Mouse (Mus musculus) heart, embryonic 10.5 days (tissue): ENCODE measurements around the gene Ace3. TPM values are rescaled to one million over a fixed set of nuclear protein-coding genes. Genes with fewer than 3 reads are reported as not detected.

Source experiments
- DNase-seq: peaks from one replicate; pipeline ENCODE4 v3.0.0-alpha.2; 2017; ENCODE audit warnings: low spot score
- H3K27ac ChIP-seq: fragments of 300-500 bp; sonication (generic); 2 replicates; pipeline ENCODE4 v1.5.1; 2016; ENCODE audit warnings: mild to moderate bottlenecking
- H3K27me3 ChIP-seq: fragments of 300-500 bp; sonication (generic); 2 replicates; pipeline ENCODE4 v1.6.1; 2016; ENCODE audit warnings: mild to moderate bottlenecking; ENCODE audit not compliant: poor library complexity, insufficient read depth, severe bottlenecking
- H3K36me3 ChIP-seq: fragments of 300-500 bp; sonication (generic); 2 replicates; pipeline ENCODE4 v1.6.1; 2016; ENCODE audit warnings: mild to moderate bottlenecking, moderate library complexity
- H3K4me1 ChIP-seq: fragments of 300-500 bp; sonication (generic); 2 replicates; pipeline ENCODE4 v1.6.1; 2016; ENCODE audit warnings: mild to moderate bottlenecking
- H3K4me3 ChIP-seq: fragments of 300-500 bp; sonication (generic); 2 replicates; pipeline ENCODE4 v1.5.1; 2016; ENCODE audit warnings: mild to moderate bottlenecking, moderate library complexity
- H3K9me3 ChIP-seq: fragments of 300-500 bp; sonication (generic); 2 replicates; pipeline ENCODE4 v1.6.1; 2016; ENCODE audit warnings: mild to moderate bottlenecking, moderate library complexity
- WGBS: fragments of 180-500 bp; shearing (Covaris S2); methylation state at CpG from one replicate; pipeline ENCODE4 v1.1.7; 2016; 5-methylcytosine and 5-hydroxymethylcytosine counted together
- polyA plus RNA-seq: library from polyadenylated mRNA; unstranded; fragments of >200 nt; fragmentation: Nextera tagmentation; extraction: Ambion mirVana; gene quantifications from 2 replicates; pipeline ENCODE4 v1.2.1, GENCODE M21; 2016

Gene Ace3
- polyA plus RNA-seq = not detected in 2 replicates

DNA sequence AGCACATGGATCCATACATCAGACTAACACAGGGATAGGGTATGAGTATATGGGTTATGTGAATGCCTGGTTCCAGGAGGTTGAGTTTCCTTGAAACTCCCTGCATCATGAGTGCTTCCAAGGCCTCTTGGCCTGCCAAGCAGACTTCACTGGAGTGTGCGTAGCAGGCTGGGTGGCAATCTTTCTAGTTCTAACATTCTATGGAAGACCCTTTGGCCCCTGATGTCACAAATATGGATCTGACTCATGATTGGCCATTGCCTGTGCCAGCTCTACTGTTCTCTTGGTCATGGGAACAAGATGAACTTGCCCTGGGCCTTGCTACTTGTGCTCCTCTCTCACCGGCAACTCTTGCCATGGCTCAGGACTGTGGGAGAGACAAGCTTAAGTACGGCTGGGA is at the start of gene Ace3:
TSS of gene Ace3 (plus strand) at position 301 of the 400 bp plus-strand sequence.
- no peaks in the 10 kb centered on the region for H3K4me1 ChIP-seq
- H3K4me3 ChIP-seq = no peak within 1 kb of the TSS
- no peaks in the 10 kb centered on the region for H3K9me3 ChIP-seq
- no peaks in the 10 kb centered on the region for H3K27me3 ChIP-seq
- no peak within 1 kb of the TSS for H3K27ac ChIP-seq
- no peak for DNase-seq
- WGBS = 92% methylated on average over 3 of the region's 3 CpGs
- H3K36me3 ChIP-seq = no peaks in the 10 kb centered on the region

DNA sequence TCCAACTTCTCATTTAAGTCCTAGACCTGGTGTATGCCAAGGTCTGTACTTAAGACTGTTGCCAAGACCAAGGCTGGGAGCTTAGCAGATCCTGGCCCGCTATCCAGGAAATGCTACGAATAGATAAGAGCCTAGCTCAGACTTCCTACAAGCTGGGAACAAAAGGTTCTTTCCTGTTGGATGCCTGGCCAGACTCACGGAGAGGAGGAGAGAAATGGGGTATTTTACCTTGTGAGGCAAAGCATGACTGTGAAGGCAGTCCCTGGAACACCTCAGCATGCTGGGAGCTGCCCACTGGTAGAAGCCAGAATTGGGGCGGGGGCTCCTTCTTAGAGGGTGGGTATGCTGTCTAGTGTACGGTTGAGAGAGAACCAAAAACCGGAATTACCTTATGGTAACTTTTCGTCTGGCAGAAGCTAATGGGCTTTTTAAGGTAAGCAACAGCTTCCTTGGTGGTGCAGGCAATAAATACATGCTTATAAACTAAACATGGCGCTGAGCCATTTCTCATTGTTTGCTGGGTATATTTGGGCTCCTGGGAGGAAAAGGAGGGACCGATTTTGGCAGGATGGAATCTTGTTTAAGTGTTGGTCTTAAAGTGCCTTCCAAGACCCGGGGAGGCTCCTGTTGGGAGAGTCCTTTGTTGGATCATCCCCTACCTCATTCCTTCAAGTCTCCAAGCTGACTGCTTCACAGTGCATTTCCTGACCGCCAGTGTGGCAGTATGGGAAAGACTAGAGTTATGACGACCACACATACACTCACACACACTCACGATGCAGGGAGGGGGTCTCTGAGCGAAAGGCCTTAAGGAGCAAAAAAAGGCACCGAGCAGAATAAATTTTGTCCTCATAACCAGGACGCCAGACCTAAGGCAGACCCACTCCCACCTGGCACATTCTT is 49.5 kb upstream of the Ace3 start:
- peak overlapping the region; percentile 81 for H3K4me3 ChIP-seq
- H3K36me3 ChIP-seq = no peaks in the 10 kb centered on the region
- peak overlapping the region; percentile 85 for H3K27ac ChIP-seq
- 64% methylated on average over 16 of the region's 16 CpGs for WGBS
- H3K9me3 ChIP-seq = no peaks in the 10 kb centered on the region
- H3K4me1 ChIP-seq = peaks cover 30% of the 10 kb centered on the region
- H3K27me3 ChIP-seq = peaks cover 86% of the 10 kb centered on the region
- no peak for DNase-seq

GRCm38 (mm10) chr11:105946694-105947154 is 47.8 kb upstream of the Ace3 start:
- no peaks in the 10 kb centered on the region for H3K36me3 ChIP-seq
- no peak overlapping the region for H3K4me3 ChIP-seq
- DNase-seq = no peak
- H3K27me3 ChIP-seq = peaks cover 73% of the 10 kb centered on the region
- H3K4me1 ChIP-seq = peaks cover 33% of the 10 kb centered on the region
- H3K27ac ChIP-seq = no peak overlapping the region; the same call in 1 of the 2 replicates
- 39% methylated on average over 11 of the region's 11 CpGs for WGBS
- H3K9me3 ChIP-seq = no peaks in the 10 kb centered on the region

GRCm38 (mm10) chr11:105948255-105948654 is 46.2 kb upstream of the Ace3 start:
- Histone ChIP-seq H3K4me3 (no peak overlapping the region), H3K4me1 (peaks cover 30% of the 10 kb centered on the region), H3K27ac (no peak overlapping the region), H3K9me3 (no peaks in the 10 kb centered on the region), H3K36me3 (no peaks in the 10 kb centered on the region), H3K27me3 (peaks cover 73% of the 10 kb centered on the region)
- 65% methylated on average over 2 of the region's 2 CpGs for WGBS
- DNase-seq = no peak

DNA sequence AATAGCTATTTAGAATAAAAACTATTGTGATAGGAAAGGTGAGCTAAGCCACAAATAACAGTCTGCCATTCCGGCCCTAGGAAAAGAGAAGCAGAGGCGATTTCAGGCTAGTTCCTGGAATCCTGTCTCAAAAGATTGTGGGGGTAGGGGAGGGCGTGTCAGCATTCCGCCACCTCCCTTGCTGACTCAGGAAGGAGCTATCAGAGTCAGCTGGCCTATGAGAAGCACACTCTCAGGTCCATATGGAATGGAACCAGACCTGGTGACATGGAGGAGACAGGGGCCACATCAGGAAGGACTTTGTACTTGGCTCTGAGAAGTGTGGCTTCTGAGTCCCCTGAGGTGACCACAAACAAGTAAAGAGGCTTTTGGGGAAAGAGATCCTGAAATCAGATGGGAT is 44.0 kb upstream of the Ace3 start:
- H3K27me3 ChIP-seq = peaks cover 56% of the 10 kb centered on the region
- 45% methylated on average over 4 of the region's 4 CpGs for WGBS
- no peak for DNase-seq
- no peaks in the 10 kb centered on the region for H3K9me3 ChIP-seq
- H3K4me3 ChIP-seq = no peak overlapping the region
- no peak overlapping the region for H3K27ac ChIP-seq
- no peaks in the 10 kb centered on the region for H3K36me3 ChIP-seq
- H3K4me1 ChIP-seq = 0 out of 2 replicates have a peak, but pooled peaks cover 10% of the 10 kb centered on the region

GRCm38 (mm10) chr11:105951601-105952044 is 42.9 kb upstream of the Ace3 start:
- peaks cover 46% of the 10 kb centered on the region for H3K27me3 ChIP-seq
- no peaks in the 10 kb centered on the region for H3K9me3 ChIP-seq
- H3K27ac ChIP-seq = no peak overlapping the region
- no peaks in the 10 kb centered on the region for H3K36me3 ChIP-seq
- DNase-seq = no peak
- 0 out of 2 replicates have a peak, but pooled peaks cover 10% of the 10 kb centered on the region for H3K4me1 ChIP-seq
- whole genome bisulfite sequencing = 60% methylated on average over 3 of the region's 3 CpGs
- H3K4me3 ChIP-seq = no peak overlapping the region

GRCm38 (mm10) chr11:105952111-105952510 is 42.4 kb upstream of the Ace3 start:
- no peak for DNase-seq
- Histone ChIP-seq H3K36me3 (no peaks in the 10 kb centered on the region), H3K4me3 (no peak overlapping the region), H3K9me3 (no peaks in the 10 kb centered on the region), H3K4me1 (0 out of 2 replicates have a peak, but pooled peaks cover 11% of the 10 kb centered on the region), H3K27me3 (peaks cover 42% of the 10 kb centered on the region; the same call in 1 of the 2 replicates), H3K27ac (no peak overlapping the region)
- WGBS = 81% methylated on average over 9 of the region's 9 CpGs

GRCm38 (mm10) chr11:105952911-105953386 is 41.5 kb upstream of the Ace3 start, which contains the start of gene Cyb561:
TSS of gene Cyb561 (minus strand) at chr11:105953336.
- Histone ChIP-seq H3K9me3 (no peaks in the 10 kb centered on the region), H3K27ac (no peak within 1 kb of the TSS), H3K4me1 (0 out of 2 replicates have a peak, but pooled peaks cover 10% of the 10 kb centered on the region), H3K27me3 (peaks cover 36% of the 10 kb centered on the region; the same call in 1 of the 2 replicates), H3K36me3 (no peaks in the 10 kb centered on the region), H3K4me3 (no peak within 1 kb of the TSS)
- 75% methylated on average over 12 of the region's 12 CpGs for WGBS
- no peak for DNase-seq

DNA sequence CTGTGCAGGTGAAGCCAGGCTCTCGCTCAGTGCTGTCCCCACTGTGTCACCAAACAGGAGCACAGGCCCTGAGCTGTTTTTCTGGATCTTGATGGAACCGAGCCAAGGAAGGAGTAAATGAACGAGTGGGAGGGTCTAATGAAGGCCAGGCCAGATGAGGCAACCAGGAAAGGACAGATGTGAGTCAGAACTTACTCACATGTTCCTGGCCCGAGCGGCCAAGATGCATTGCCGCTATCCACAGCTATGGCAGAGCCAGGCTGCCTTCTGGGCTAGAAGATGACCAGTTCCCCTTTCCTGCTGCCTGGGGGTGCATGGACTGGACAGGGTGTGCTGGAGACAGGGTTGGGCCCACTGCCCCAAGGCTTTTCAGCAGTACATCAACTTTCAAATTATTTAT is 41.1 kb upstream of the Ace3 start:
- no peak for DNase-seq
- 66% methylated on average over 6 of the region's 6 CpGs for WGBS
- 0 out of 2 replicates have a peak, but pooled peaks cover 8% of the 10 kb centered on the region for H3K4me1 ChIP-seq
- no peaks in the 10 kb centered on the region for H3K9me3 ChIP-seq
- H3K27ac ChIP-seq = no peak overlapping the region
- H3K36me3 ChIP-seq = no peaks in the 10 kb centered on the region
- peaks cover 32% of the 10 kb centered on the region; the same call in 1 of the 2 replicates for H3K27me3 ChIP-seq
- H3K4me3 ChIP-seq = no peak overlapping the region

- Histone ChIP-seq H3K27ac (no peak overlapping the region), H3K4me3 (no peak overlapping the region), H3K4me1 (peaks cover 14% of the 10 kb centered on the region), H3K27me3 (peaks cover 20% of the 10 kb centered on the region; the same call in 1 of the 2 replicates), H3K36me3 (no peaks in the 10 kb centered on the region), H3K9me3 (no peaks in the 10 kb centered on the region)
- 87% methylated on average over 28 of the region's 28 CpGs for WGBS
- DNase-seq = no peak
Measured at GRCm38 (mm10) chr11:105955815-105956430, 38.6 kb upstream of the Ace3 start.

DNA sequence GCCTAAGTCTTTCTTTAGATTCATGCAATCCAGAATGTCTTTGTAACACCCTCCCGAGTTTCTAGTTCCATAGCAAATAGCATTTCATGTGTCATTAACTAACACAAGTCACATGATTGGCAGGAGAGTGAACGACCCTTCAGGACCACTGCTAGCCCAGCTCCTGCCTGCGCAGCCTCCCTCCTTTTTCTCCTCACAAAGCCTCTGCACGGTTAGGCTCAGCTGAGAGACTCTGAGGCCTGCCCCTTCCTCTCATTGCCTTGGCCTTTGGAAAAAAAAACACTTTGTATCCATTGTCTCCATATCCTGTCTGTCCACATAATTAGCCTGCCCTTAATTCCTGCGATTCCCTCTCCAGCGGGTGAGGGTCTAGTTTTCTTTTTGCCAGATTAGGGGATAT is 37.0 kb upstream of the Ace3 start:
- no peak for DNase-seq
- peaks cover 8% of the 10 kb centered on the region; the same call in 1 of the 2 replicates for H3K27me3 ChIP-seq
- 58% methylated on average over 6 of the region's 6 CpGs for WGBS
- no peaks in the 10 kb centered on the region for H3K36me3 ChIP-seq
- no peak overlapping the region for H3K4me3 ChIP-seq
- H3K9me3 ChIP-seq = no peaks in the 10 kb centered on the region
- H3K4me1 ChIP-seq = peaks cover 14% of the 10 kb centered on the region
- H3K27ac ChIP-seq = no peak overlapping the region

DNA sequence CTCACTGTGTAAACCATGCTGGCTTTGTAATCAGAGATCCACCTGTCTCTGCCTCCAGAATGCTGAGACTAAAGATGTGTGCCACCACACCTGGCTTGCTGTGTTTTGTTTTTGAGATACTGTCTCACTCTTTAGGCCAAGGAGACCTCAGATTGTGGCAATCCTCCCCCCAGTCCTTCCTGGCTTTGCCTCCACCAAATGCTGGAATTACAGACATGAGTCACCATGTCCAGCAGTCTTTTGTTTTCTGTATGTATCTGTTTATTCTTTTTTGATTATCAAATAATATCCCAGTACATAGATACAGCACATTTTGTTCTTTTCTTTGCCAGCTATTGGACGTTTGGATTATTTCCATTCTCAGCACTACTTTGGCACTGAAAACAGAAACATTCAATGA is 35.9 kb upstream of the Ace3 start:
- H3K4me1 ChIP-seq = peaks cover 14% of the 10 kb centered on the region
- no peak for DNase-seq
- H3K4me3 ChIP-seq = no peak overlapping the region
- WGBS = 42% methylated on average over 1 of the region's 1 CpGs
- H3K36me3 ChIP-seq = no peaks in the 10 kb centered on the region
- no peaks in the 10 kb centered on the region for H3K9me3 ChIP-seq
- no peaks in the 10 kb centered on the region; the same call in 1 of the 2 replicates for H3K27me3 ChIP-seq
- H3K27ac ChIP-seq = no peak overlapping the region
